Mouse (Mus musculus) testis, adult 2 months (tissue): ENCODE measurements around the gene Rpusd2. TPM values are rescaled to one million over a fixed set of nuclear protein-coding genes. Genes with fewer than 3 reads are reported as not detected.

Experiments used
- H3K27ac ChIP-seq: fragments of 200-500 bp; 2 replicates; pipeline ENCODE4 v1.5.1; 2012; ENCODE audit warnings: low read depth, low read length; ENCODE audit not compliant: control insufficient read depth, insufficient read depth
- H3K27me3 ChIP-seq: fragments of 200-500 bp; 2 replicates; pipeline ENCODE4 v1.6.1; 2012; ENCODE audit warnings: mild to moderate bottlenecking, low read length, moderate library complexity; ENCODE audit not compliant: control insufficient read depth, insufficient read depth
- H3K36me3 ChIP-seq: fragments of 200-500 bp; 2 replicates; pipeline ENCODE4 v1.6.1; 2012; ENCODE audit warnings: mild to moderate bottlenecking, low read length; ENCODE audit not compliant: control insufficient read depth, insufficient read depth
- H3K4me1 ChIP-seq: fragments of 200-500 bp; 2 replicates; pipeline ENCODE4 v1.6.1; 2012; ENCODE audit warnings: low read length; ENCODE audit not compliant: control insufficient read depth, insufficient read depth
- H3K4me3 ChIP-seq: fragments of 200-500 bp; 2 replicates; pipeline ENCODE4 v1.5.1; 2012; ENCODE audit warnings: low read depth, mild to moderate bottlenecking, low read length, moderate library complexity, mixed read lengths; ENCODE audit not compliant: control insufficient read depth
- CTCF ChIP-seq: fragments of 200-500 bp; IDR thresholded peaks from 2 replicates; pipeline ENCODE4 v1.5.1; 2012; ENCODE audit warnings: low read depth, mild to moderate bottlenecking, inconsistent platforms, low read length, moderate library complexity; ENCODE audit not compliant: control insufficient read depth, insufficient read depth, insufficient replicate concordance
- POLR2A ChIP-seq: fragments of 200-500 bp; IDR thresholded peaks from 2 replicates; pipeline ENCODE4 v1.6.1; 2012; ENCODE audit warnings: low read depth, mild to moderate bottlenecking, inconsistent platforms, low read length, moderate library complexity; ENCODE audit not compliant: control insufficient read depth
- polyA plus RNA-seq: library from polyadenylated mRNA; depleted of rRNA; stranded (reverse); fragments of >200 nt; gene quantifications from 2 replicates; pipeline ENCODE4 v1.2.3, GENCODE M21; 2012

Gene Rpusd2
- polyA plus RNA-seq, 1 experiment = 4.8 TPM

GRCm38 (mm10) chr2:119019538-119019937 is 15.1 kb upstream of the Rpusd2 start:
- Histone ChIP-seq H3K4me1 (no peaks in the 10 kb centered on the region; the same call in 1 of the 2 replicates), H3K27ac (no peak overlapping the region), H3K27me3 (no peaks in the 10 kb centered on the region), H3K36me3 (no peaks in the 10 kb centered on the region), H3K4me3 (no peak overlapping the region)
- TF ChIP-seq CTCF = no peak
- TF ChIP-seq POLR2A = no peak

- H3K27ac ChIP-seq = no peak overlapping the region
Observed at GRCm38 (mm10) chr2:119023154-119023660, 11.4 kb upstream of the Rpusd2 start.

GRCm38 (mm10) chr2:119024536-119025238 is 9.9 kb upstream of the Rpusd2 start:
- H3K27me3 ChIP-seq = no peaks in the 10 kb centered on the region
- no peak overlapping the region for H3K27ac ChIP-seq
- TF ChIP-seq POLR2A (no peak), CTCF (no peak)
- H3K4me3 ChIP-seq = no peak overlapping the region
- H3K36me3 ChIP-seq = no peaks in the 10 kb centered on the region
- peaks cover 6% of the 10 kb centered on the region for H3K4me1 ChIP-seq

More at GRCm38 (mm10) chr2:119023154-119023660, 11.4 kb upstream of the Rpusd2 start:
- Histone ChIP-seq H3K4me1 (no peaks in the 10 kb centered on the region), H3K36me3 (no peaks in the 10 kb centered on the region), H3K27me3 (no peaks in the 10 kb centered on the region), H3K4me3 (no peak overlapping the region)
- TF ChIP-seq CTCF (no peak), POLR2A (no peak)

GRCm38 (mm10) chr2:119025239-119025616 is 9.4 kb upstream of the Rpusd2 start:
- no peak overlapping the region for H3K4me3 ChIP-seq
- TF ChIP-seq CTCF (no peak), POLR2A (no peak)
- H3K4me1 ChIP-seq = peaks cover 6% of the 10 kb centered on the region
- no peak overlapping the region for H3K27ac ChIP-seq
- H3K36me3 ChIP-seq = no peaks in the 10 kb centered on the region
- H3K27me3 ChIP-seq = no peaks in the 10 kb centered on the region

- Histone ChIP-seq H3K36me3 (no peaks in the 10 kb centered on the region), H3K27ac (no peak overlapping the region), H3K4me1 (peaks cover 6% of the 10 kb centered on the region), H3K27me3 (no peaks in the 10 kb centered on the region), H3K4me3 (no peak overlapping the region)
- TF ChIP-seq CTCF (no peak), POLR2A (no peak)
Observed at GRCm38 (mm10) chr2:119026951-119027350, 7.6 kb upstream of the Rpusd2 start.

GRCm38 (mm10) chr2:119028941-119029551 is 5.5 kb upstream of the Rpusd2 start, which contains the start of gene Ccdc32:
TSS of gene Ccdc32 (minus strand) at chr2:119029393.
- peak within 1 kb of the TSS; percentile 92 for H3K4me3 ChIP-seq
- H3K36me3 ChIP-seq = no peaks in the 10 kb centered on the region
- H3K4me1 ChIP-seq = peaks cover 6% of the 10 kb centered on the region
- TF ChIP-seq CTCF = no peak
- TF ChIP-seq POLR2A = peak; percentile 59
- H3K27ac ChIP-seq = peak within 1 kb of the TSS; percentile 56
- no peaks in the 10 kb centered on the region for H3K27me3 ChIP-seq

- no peak overlapping the region for H3K27ac ChIP-seq
- H3K36me3 ChIP-seq = no peaks in the 10 kb centered on the region
- no peak for TF ChIP-seq POLR2A
- no peak for TF ChIP-seq CTCF
- peaks cover 6% of the 10 kb centered on the region for H3K4me1 ChIP-seq
- H3K4me3 ChIP-seq = no peak overlapping the region
- no peaks in the 10 kb centered on the region for H3K27me3 ChIP-seq
Observed at GRCm38 (mm10) chr2:119032191-119032590, 2.4 kb upstream of the Rpusd2 start.

- Histone ChIP-seq H3K4me1 (no peaks in the 10 kb centered on the region), H3K36me3 (no peaks in the 10 kb centered on the region; the same call in 1 of the 2 replicates), H3K27me3 (no peaks in the 10 kb centered on the region), H3K27ac (no peak overlapping the region), H3K4me3 (peak overlapping the region; percentile 96)
- TF ChIP-seq POLR2A = no peak
- TF ChIP-seq CTCF = no peak
Observed at GRCm38 (mm10) chr2:119035397-119035745, 781 bp downstream of the Rpusd2 start.
